Mouse (Mus musculus): ENCODE measurements at regions not wholly inside any gene's neighbourhood (a gene's known extent, or its start where the extent isn't known, plus 50 kb on each side); places are given as distances from the start of the nearest gene placed in this dataset.

GRCm38 (mm10) chr1:42012911-42013310 lies 682.7 kb upstream of the Pou3f3 start:
- DNase-seq: no peak

DNA sequence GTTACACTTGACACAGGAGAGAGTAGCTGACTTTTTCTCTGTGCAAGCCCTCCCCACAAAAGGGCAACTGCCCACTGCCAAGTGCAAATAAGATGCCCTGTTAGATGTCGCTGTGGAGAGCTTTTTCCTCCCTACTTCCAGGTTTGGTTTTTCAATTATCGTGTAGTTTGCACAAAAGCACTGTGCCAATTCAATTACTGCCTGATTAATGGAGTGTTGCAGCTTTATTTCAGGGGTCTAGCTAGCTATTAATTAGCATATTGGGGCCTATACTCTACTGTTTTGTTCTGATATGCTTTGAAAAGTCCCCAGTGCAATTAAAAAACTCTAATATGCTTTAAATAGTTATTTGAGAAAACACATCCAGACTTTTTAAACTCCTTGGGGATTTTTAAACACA lies 676.6 kb upstream of the Pou3f3 start:
- no peak for DNase-seq

DNA sequence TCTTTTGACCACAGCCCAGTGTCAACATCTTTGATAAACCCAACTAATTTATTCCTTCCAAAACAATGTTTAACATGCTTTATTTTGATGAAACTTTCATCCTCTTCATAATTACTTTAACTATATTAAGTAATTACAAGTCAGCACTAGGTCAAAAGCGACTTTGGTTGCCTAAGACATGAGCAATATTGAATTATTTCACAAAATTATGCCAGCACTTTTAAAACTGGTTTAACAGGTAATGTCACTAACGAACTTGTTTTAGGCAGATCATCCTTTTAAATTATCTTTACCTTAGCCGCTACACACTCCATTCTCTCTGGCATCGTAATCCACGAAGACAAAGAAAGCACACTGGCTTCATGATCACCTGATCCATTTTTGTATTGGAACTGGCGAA lies 669.8 kb upstream of the Pou3f3 start:
- DNase-seq: no peak

GRCm38 (mm10) chr1:42026423-42026822 lies 669.1 kb upstream of the Pou3f3 start:
- DNase-seq: peak; percentile 0

GRCm38 (mm10) chr1:42033786-42034185 lies 661.8 kb upstream of the Pou3f3 start:
- no peak for DNase-seq

GRCm38 (mm10) chr1:42035371-42035770 lies 660.2 kb upstream of the Pou3f3 start:
- DNase-seq: no peak

- DNase-seq: no peak
Observed at GRCm38 (mm10) chr1:42041544-42041943, 654.0 kb upstream of the Pou3f3 start.

- DNase-seq: no peak
Observed at GRCm38 (mm10) chr1:42058494-42058893, 637.1 kb upstream of the Pou3f3 start.

DNA sequence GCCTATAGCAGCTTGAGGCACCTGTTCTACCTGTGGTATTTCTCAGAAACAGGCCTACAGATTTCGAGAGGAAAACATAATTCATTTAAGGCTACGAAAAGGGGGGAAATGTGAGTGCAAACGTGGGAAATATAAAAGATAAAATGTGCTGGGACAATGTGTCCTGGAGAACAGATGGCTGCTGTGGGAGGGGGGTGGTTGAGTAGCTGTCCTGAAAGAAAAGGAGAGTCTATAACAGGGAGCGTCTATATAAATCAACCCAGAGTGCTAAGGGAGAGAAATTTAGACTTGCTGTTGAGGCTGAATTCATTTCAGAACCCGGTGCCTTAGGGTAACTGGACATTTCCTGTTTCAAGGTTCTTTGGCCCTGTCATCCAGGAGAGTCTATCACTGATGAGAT lies 625.5 kb upstream of the Pou3f3 start:
- no peak for DNase-seq

DNA sequence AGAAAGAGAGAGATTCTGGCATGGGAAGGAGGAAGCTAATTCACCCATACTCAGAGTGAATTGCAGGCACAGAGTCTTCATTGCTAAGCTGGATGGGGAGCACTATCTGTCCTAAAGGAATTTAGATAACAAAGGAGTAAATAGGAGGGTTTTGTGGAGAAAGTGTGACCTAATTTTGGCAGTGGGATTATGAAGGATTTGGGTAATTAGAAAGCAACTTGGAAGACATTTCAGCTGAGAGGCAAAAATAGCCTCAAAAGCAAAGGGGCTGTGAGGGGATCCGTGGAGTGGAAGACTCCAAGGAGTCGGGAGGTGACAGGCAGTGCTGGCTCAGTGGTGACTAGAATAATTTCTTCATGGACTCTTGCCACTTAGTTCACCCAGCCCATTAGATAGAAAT lies 599.5 kb upstream of the Pou3f3 start:
- no peak for DNase-seq

DNA sequence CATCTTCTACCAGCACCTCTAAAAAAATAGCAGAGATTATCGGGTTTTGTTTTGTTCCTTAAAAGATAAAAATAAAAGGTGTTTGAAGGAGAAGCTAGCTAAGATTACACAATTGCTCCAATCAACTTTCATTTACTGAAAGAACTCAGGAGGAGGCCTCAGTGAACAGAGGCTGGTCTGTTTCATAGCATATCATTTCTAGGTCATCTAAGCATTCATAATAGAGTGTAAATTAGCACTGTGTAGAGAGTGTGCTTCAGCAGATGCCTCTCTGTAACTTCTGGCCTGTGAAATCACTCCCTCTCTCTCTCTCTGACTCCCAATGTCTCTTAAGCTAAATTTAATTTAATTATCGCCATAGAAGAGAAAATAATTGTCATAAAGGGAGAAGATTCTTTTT lies 597.0 kb upstream of the Pou3f3 start:
- DNase-seq: no peak

DNA sequence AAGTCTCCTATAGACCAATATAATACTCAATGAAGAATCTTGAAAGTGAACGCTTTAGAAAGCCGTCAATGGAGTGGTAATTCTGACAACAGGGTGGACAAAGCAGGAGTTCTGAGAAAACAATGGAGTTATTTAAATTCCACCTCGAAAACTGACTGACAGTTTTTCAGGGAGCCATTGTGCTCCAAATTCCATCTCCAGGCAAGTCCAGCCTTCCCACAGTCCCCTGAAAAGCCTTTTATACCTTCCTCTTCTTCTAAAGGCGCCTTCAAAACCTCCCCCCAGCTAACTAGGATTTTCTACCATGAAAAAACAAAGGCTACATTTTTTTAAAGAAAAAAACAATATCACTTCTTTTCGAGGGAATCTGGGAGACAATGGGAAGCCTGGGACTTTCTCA lies 588.0 kb upstream of the Pou3f3 start:
- DNase-seq: no peak

- DNase-seq: no peak
Observed at GRCm38 (mm10) chr1:42107925-42108324, 587.6 kb upstream of the Pou3f3 start.

DNA sequence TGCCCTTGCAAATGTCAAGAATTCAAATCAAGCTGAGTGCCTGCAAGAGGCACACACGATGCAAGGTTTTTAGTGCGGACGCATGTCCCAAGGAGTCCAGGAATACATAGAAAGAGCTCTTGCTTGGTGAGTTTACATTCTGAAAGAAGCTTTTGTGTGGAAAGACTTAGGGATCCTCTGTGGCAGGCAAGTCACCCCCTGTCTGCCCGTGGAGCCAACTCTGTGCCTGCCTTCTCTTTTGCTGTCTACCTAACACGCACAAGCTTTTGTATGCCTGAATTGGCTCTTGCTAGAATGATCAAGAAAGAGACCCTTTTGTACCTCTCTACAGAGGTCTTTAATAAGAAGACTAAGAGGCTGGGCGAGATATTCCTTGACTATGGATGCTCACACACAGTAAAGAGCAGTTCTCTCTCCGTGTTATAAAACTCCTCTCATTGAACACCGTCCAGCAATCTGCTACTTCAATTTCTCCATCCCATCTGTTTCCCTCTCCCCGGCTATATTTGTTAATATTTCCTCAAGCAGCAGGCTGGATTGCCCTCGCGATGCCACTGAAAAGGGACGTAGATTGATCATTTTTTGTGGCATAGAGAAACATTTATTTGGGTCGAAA lies 543.3 kb upstream of the Pou3f3 start:
- no peak for DNase-seq

- no peak for DNase-seq
Observed at GRCm38 (mm10) chr1:42152916-42153315, 542.7 kb upstream of the Pou3f3 start.

- DNase-seq: no peak
Observed at GRCm38 (mm10) chr1:42167790-42168572, 527.6 kb upstream of the Pou3f3 start.

DNA sequence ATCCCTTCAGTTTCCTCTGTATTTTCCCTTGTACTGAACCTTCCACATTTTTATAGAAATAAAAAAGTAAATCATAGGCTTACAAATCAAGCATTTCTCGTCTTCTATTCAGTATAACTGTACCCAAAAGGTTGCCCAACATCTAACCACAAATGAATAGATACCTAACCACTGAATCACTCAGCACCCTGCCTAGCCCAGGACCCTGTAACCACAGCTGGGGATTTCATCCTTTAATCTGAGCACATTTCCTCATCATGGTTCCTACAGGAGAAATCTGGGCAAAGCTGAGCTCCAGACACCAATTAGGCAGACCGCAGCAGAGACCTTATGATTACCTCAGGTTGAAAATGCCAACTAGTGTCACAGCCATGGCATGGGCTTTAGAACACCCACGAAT lies 526.1 kb upstream of the Pou3f3 start:
- no peak for DNase-seq

DNA sequence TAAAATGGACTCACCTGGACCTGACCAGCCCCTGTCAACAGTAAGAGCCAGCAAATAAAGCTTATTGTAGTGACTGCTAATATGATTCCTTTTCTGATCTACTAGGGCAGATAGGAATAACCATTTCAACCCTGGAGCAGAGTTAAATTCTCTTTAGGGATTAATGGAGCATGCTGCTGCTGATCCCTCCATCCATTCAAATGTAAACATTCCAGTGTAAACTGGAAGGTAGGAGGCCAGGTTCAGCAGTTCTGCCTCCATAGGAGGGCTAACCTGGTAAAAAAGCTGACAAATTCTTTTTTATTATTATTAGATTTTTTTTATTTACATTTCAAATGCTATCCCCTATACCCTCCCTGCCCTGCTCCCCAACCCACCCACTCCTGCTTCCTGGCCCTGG lies 509.3 kb upstream of the Pou3f3 start:
- no peak for DNase-seq

- no peak for DNase-seq
Observed at GRCm38 (mm10) chr1:42228098-42228497, 467.5 kb upstream of the Pou3f3 start.

DNA sequence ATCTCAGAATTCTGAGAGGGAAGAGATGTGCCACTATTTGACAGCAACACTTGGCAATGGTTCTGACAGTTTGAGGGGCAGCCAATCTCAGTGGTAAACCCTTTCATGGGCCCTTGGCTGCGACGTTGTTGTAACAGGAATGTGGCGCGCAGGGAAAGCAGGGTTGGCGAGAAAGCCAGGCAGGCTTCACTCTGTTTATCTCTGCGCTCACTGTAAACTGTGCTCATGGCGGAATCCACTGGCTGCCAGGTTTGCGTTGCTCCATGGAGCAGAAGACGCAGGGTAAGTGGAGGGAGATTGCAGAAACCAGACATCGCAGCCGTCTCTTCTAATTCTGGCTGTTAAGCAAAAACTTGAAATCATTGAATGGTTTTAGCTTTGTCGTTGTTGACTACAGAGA lies 465.9 kb upstream of the Pou3f3 start:
- no peak for DNase-seq

DNA sequence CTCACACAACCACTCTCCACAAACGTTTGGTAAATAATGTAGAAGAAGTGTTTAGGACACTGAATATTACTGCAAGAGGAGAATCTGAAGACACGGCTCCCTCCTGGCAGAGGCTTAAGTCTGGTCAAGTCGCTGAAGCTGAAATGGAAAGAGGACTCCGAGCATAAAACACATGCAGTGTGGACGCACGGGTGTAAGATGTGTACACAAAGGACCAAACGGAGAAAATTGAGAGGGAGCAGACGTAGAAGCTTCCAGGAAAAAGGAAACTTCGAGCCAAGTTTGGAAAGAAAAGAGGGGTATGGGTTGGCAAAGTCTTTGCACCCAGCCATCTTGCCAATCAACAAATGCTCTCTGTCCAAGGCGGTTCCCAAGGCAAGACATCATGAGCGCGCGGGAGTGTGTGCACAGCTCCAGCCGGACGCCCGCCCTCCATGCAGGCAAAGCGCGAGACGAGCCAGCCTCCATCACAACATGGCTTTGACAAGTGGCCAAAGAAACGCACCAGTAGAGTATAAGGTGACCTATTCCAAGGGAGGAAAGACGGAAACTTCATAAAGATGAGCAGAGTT lies 465.0 kb upstream of the Pou3f3 start:
- DNase-seq: no peak

- DNase-seq: no peak
Observed at GRCm38 (mm10) chr1:42231091-42231490, 464.5 kb upstream of the Pou3f3 start.

- no peak for DNase-seq
Observed at GRCm38 (mm10) chr1:42231897-42232296, 463.7 kb upstream of the Pou3f3 start.

DNA sequence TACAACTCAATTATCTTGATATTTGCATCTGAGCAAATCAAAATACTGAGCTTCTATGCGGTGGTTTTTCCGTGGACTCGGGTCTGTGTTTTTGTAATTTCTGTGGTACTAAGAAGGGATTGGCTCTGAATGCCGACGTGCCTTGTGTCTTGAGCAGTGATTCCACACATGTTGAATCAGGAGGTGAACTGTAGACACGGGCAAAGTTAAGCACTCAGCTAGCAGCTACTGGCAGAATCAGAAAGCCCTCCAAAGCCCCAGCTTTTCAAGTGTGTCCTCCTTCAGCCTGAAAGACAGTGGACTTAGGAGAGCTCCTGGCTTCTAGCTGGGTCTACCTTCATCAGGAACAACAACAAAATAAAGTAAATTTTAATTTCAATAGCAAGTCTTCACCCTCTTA lies 462.9 kb upstream of the Pou3f3 start:
- DNase-seq: no peak
